Mouse (Mus musculus) cerebellum, postnatal 36 days (tissue): ENCODE results near the gene Nceh1.
"Not testable (repeated sequence)": the region's sequence is repeated elsewhere in the genome, so short reads cannot be mapped to it uniquely, and the experiment has no call there.

Experiments used
- DNase-seq, 2 experiments: peaks; one replicate each; pipeline ENCODE4 v3.0.0; 2021 to 2022; ENCODE audit warnings: mixed read lengths in 2 of 2

Nceh1 gene

GRCm38 (mm10) chr3:27233361-27233760 is 50.6 kb downstream of the Nceh1 start:
- no peak for DNase-seq

DNA sequence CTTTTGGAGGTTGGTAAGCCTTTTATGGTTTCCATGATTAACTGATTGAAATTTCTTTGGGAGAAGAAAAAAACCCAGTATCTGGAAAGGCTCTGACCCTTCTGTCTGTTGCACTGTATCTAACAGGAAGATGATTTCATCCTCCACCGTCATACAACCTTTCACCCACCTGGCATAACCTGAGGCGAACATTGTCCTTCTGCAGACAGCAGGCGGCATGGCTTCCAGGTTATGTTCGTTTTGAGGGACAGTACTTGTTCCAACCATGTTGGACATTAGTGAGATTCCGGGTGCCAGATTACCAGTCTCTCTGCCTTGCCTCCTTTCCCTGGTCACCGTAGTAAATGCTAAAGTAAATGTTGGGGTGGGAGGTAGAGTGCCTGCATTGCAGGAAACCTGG is 51.1 kb downstream of the Nceh1 start:
- no peak for DNase-seq

- DNase-seq = no peak
These were observed 52.2 kb downstream of the Nceh1 start for GRCm38 (mm10) chr3:27234976-27235375.

DNA sequence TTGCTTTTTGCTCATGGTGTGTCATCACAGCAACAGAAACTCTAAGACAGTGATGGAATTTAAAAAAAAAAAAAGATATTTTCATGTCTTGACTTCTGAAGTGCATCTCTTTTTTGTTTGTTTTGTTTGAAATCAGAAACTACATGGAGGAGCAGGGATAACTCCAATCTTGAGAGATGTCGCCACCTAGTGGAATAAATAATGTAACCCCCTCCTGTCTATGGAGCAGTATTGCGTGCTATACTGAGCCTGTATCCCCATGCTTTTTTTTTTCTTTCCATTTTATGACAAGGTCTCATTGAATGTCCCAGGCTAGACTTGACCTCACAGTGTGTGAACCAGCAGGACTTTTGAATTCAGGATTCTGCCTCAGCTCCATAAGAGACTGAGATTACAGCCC is 54.5 kb downstream of the Nceh1 start:
- DNase-seq = peak in 1 of 2 experiments; percentile 35

GRCm38 (mm10) chr3:27238563-27238962 is 55.8 kb downstream of the Nceh1 start:
- no peak for DNase-seq

DNA sequence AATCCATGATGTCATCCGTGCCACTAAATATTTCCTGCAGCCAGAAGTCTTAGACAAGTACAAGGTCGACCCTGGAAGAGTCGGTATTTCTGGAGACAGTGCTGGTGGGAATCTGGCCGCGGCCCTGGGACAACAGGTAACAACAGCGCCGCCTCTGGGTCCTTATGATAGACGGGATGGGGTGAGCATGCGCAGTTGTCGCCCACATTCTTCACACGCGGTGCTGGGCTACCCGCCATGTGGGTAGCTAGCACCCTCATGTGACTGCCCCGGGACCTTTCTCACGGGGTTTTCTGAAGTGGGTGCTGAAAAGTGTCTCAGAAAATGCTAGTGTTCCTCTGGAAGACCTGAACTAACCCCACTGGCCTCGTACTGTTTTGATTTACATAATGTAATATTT is 56.8 kb downstream of the Nceh1 start:
- peak in 1 of 2 experiments; percentile 13 for DNase-seq

GRCm38 (mm10) chr3:27241864-27242263 is 59.1 kb downstream of the Nceh1 start:
- DNase-seq = no peak

DNA sequence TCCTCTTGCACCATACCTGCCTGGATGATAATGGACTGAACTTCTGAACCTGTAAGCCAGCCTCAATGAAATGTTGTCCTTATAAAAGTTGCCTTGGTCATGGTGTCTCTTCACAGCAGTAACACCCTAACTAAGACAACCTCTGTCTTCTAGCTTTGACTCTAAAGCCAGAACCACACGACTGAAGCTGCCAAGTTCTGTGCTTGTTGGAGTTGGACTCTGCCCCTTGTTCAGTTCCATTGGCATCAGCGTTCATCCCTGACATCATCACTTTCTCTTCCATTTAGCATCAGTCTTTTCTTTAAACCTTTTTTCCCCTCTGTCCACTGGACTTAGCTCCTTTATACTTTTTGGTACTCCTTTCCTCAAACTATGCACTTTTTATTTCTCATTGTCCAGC is 63.4 kb downstream of the Nceh1 start:
- no peak for DNase-seq

DNA sequence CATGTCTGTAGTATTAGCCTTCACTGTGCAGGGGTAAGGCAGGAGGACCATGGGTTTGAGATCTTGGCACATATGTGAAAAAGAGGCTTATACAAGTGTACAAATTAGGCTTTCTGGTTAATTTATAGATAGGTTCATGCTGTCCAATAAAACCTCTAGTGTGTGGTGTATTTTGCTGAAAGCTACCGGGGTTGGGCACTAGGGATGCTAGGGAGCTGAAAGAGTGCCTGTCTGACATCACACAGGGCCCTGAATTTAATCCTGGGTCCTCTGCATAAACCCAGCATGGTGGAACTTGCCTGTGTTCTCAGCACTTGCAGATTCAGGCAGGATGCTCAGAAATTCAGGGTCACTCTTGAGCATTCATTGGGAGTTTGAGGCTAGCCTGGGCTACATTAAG is 65.0 kb downstream of the Nceh1 start:
- no peak for DNase-seq

DNA sequence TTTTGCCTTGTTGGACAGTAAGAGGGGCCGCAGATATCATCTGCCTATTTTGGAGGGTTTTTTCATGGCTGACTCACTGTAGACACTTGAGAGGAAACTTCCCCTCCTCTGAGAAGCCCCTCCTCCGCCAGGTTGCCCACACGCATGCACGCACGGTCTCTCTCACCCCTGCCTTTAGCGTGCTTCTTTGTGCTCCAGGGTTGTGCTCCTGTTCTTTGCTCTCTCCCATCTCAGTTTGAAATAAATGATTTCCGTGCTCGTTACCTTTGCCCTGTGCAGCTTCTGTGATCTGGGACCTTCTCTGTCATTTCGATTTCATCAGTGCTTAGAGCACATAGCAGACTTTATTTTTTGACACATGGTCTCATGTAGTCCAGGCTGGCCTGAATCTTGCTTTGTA is 66.3 kb downstream of the Nceh1 start:
- DNase-seq = no peak

GRCm38 (mm10) chr3:27250936-27251335 is 68.2 kb downstream of the Nceh1 start:
- no peak for DNase-seq

GRCm38 (mm10) chr3:27258461-27258860 is 75.7 kb downstream of the Nceh1 start:
- no peak for DNase-seq

DNA sequence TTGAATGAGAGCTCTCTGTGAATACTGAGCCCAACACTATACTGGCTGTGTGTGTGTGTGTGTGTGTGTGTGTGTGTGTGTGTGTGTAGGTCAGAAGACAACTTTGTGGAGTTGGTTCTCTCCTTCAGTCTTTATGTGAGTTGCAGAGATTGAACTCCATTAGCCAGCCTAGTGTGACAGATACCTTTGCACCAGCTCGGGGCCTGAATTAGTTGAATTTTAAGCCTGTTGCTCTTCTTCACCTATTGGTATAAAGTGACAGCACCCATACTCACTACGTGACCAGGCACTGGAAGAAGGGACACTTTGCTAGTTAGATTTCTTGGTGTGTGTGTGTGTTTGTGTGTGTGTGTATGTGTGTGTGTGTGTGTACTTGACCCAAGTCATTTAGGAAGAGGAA is 77.6 kb downstream of the Nceh1 start:
- no peak for DNase-seq

DNA sequence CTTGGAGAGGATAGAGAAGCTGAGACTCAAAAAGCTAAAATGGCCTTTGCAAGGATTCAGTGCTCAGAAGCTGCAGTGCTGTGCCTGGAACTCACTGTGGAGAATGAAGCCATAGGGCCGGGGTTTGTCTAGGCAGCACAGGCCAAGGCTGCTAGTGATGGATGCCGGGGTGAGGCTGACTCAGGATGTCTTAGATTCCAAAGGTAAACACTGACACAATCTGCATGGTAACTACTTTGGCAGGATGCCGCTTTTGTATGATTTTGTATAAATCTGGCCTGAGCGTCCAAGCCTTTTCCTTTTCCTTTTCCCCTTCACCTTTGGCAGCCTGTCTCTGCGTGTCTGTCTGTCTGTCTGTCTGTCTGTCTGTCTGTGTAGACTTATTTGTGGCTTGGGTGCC is 84.6 kb downstream of the Nceh1 start:
- no peak for DNase-seq

DNA sequence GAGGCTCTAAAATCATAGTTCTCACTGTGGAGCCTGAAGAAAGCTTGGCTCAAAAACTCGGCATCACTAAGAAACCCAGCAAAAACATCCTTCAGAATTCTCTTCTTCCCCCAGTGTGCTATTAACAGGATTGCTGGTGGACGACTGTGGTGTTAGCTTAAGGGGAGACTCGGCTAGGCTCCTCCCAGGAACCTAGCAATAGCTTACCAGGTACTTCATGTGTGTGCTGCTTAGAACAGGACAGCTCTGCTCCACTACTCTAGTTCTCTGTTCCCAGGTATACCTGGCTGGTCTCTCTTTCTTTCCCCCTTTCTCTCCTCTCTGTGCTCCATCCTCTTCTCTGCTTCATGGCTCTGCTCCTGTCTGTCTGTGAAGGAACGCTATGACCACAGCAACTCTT is 85.1 kb downstream of the Nceh1 start:
- no peak for DNase-seq

DNA sequence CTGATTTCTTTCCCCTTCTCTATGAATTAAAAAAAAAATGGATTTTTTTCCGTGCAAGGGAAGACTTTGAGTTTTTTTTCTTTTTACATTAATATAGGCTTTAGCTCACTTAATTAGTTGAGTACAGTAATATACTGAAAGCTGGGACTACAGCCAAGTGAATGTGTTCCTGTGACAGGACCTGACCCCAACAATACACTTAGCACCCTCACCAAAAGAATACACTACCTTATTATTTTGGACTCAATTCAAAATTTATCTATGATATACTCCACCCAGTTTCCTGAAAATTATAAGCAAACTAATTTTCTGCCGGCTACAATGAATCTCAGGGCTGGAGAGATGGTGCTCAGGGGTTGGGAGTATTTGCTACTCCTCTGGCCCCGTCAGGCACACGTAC is 86.4 kb downstream of the Nceh1 start:
- DNase-seq = no peak

DNA sequence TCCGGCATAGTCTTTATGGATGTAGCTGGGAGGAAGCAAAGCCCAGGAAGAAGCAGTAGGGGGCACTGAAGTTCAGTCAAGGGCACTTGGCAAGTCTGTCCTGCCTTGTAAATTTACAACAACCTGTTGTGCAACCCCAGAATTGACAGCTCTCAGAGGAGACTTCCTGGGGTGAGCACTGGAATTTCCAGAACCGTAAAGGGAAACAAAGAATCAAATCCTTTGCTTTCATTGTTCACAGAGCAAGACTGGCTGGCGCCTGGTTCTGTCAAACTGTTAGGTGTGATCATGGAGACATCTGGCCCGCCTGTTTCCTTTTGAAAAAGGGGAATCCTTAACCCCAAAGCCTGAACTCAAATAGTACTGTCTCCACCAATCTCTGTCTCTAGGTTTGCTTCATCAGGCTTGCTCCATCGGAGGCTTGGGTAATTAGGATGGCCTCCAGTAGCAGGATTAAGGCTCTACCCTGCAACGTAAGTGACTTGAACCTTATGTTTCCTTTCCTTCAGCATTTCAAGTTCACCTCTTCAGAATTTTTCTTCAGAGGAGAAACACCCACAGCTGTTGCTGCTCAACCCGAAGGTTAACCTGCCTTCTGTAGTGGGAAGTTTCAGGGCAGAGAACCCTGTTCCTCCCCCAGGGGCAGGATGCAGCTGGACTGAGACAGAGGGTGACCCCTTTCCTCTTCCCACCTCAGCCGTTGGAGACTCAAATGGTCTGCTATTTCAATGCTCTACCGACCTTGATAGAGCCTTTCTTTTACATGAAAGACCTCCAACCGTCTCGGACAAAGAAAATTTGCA is 87.6 kb downstream of the Nceh1 start:
- no peak for DNase-seq

DNA sequence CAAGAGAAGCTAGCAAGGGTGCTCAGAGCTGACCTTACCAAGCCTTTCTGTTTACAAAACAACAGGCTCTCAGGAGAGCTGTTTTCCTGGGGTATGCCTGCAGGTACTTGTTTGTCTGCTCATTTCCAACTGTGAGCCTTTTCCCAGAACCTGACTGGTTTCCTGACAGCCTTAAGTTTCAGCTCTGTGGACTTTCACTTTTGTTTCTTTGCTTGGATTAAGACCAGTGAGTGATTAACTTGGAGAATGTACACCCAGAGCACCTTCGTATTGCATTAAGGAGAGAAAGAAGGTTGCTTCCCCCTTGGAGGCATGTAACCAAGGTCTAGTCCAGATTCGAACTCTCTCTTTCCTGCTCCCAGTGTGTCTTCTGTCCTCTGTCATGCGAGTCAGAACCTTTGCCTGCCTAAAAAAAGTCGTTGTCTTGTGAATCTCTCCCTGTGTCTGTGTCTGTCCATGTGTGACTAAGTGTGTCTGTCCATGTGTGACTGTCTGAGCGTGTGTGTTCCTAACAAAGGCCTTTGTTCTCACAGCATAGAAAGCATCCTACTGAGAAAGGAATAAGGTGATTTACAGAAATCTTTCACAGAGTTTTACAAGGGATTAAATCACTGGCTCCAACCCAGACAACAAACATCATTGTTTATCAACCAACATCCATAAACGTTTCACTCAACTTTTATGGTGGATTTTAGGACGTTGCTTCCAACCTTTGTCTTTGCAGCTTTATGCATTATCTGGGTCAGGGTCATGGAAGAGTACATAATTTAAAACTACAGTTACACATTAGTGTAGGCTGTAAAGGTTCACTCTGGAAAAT is 90.4 kb downstream of the Nceh1 start:
- DNase-seq = no peak

DNA sequence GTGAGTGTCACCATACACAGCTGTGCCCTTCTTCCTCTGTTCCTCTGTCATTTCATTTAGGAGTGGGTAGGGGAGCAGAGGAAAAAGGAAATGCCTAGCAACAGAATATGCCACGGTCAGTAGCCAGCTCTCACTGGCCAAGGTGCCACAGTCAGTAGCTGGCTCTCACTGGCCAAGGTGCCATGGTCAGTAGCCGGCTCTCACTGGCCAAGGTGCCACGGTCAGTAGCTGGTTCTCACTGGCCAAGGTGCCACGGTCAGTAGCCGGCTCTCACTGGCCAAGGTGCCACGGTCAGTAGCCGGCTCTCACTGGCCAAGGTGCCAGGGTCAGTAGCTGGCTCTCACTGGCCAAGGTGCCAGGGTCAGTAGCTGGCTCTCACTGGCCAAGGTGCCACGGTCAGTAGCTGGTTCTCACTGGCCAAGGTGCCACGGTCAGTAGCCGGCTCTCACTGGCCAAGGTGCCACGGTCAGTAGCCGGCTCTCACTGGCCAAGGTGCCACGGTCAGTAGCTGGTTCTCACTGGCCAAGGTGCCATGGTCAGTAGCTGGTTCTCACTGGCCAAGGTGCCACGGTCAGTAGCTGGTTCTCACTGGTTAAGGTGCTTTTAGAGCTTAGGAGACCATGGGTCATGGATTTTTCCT is 96.6 kb downstream of the Nceh1 start:
- not testable (repeated sequence) for DNase-seq

- no peak for DNase-seq
These were observed 97.5 kb downstream of the Nceh1 start for GRCm38 (mm10) chr3:27280280-27280749.

DNA sequence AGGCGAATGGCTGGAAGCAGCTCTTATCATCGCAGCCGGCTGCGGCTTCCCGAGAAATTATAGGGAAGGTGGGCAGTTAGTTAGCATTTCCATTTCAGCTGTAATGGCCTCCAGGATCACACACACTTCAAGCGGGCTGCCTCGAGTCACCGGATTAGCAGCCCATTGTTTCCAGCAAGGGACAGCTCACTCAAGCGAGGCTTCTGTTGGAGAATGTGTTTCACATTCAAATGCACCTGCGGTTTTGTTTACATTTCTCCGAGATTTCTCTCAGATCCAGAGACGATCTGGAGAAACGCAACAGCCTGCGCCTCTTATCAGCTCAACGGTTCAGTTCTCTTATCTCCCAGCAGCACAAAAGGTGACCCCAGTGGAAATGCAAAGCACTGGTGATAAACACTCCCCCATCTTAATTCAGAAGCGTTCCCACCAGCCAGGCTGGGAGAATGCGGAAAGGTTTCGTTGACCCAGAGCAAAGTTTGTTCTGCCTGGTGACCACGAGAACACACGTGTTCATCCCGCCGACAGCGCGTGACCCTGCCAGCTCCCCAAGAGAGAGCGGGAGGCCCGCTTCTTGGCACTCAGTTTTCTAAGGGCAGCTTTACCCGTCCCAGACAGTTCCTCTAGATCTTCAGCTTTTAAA is 100.4 kb downstream of the Nceh1 start:
- peak in 1 of 2 experiments; percentile 4 for DNase-seq

GRCm38 (mm10) chr3:27283796-27284195 is 101.0 kb downstream of the Nceh1 start:
- DNase-seq = no peak

- no peak for DNase-seq
These were observed 101.5 kb downstream of the Nceh1 start for GRCm38 (mm10) chr3:27284227-27284626.
